19 mouse cellular contexts compared by ENCODE assay signal in genomic region chr16:71643223-71643622, GRCm38 (mm10).
DNase-seq lines count a peak whose midpoint lies in the region; ATAC-seq and TF ChIP-seq lines count a peak whose summit lies in the region.
"Had no signal": no experiment of that assay in that cellular context is flagged by ENCODE, and none has a peak within 500 bp of the region (broad histone marks: within the 10 kb centered on the region; RNA-seq: fewer than 3 reads in every experiment).

No protein-coding gene starts in this region.

- DNase-seq in cerebellum, postnatal 14 days = peak; percentile 22 to 27
- DNase-seq in cerebellum, adult 9-10 months = no peak
- DNase-seq in layer of hippocampus, adult 2 months (ENCODE audit: low spot score in 2 of 2) = peak; percentile 2 to 15
- no peak for DNase-seq in layer of hippocampus, postnatal 25 days (ENCODE audit: extremely low spot score in 1 of 2, low spot score in 1 of 2)
- peak; percentile 2 for DNase-seq in right cerebral cortex, postnatal 4 days
- no peak for DNase-seq in right cerebral cortex, postnatal 14 days
- DNase-seq: cerebellum, adult 11 months; heart, adult 11 months; kidney, postnatal 10 days; thymus, postnatal 4 days had no signal

- no peak overlapping the region for H3K27ac ChIP-seq in layer of hippocampus, adult 2 months
- H3K27ac ChIP-seq in kidney, embryonic 14.5 days (ENCODE audit: low read depth, low read length) = no peak overlapping the region
- H3K27ac ChIP-seq: embryonic facial prominence, embryonic 13.5 days; heart, embryonic 13.5 days; liver, embryonic 14.5 days; neural tube, embryonic 12.5 days had no signal

- no peak overlapping the region for H3K9ac ChIP-seq in kidney, embryonic 14.5 days (ENCODE audit: low read depth, low read length)
- H3K9ac ChIP-seq: embryonic facial prominence, embryonic 13.5 days; heart, embryonic 13.5 days; liver, embryonic 14.5 days; neural tube, embryonic 12.5 days had no signal

- H3K4me2 ChIP-seq in kidney, embryonic 14.5 days (replicated peaks; ENCODE audit: low read depth, low read length) = no peak overlapping the region
- H3K4me2 ChIP-seq: embryonic facial prominence, embryonic 13.5 days; heart, embryonic 13.5 days; neural tube, embryonic 12.5 days had no signal

- 89% methylated on average over 6 of the region's 6 CpGs for WGBS in kidney, embryonic 14.5 days

- TF ChIP-seq CTCF in layer of hippocampus, adult 2 months (conservative IDR thresholded peaks at IDR 0.05) = no peak

- no peak for ATAC-seq in kidney, embryonic 14.5 days (ENCODE audit: low FRiP score, low TSS enrichment)
- ATAC-seq in megakaryocyte, adult 5-6 weeks (ENCODE audit: poor library complexity, severe bottlenecking) = no peak
- ATAC-seq: intestine, embryonic 16.5 days; lung, postnatal 0 days had no signal

- no peaks in the 10 kb centered on the region for H3K9me3 ChIP-seq in kidney, embryonic 14.5 days (ENCODE audit: control insufficient read depth, low read length)
- H3K9me3 ChIP-seq: embryonic facial prominence, embryonic 13.5 days; heart, embryonic 13.5 days; megakaryocyte, embryonic 14.5 days; neural tube, embryonic 12.5 days had no signal

- H3K36me3 ChIP-seq in kidney, embryonic 14.5 days (ENCODE audit: control insufficient read depth, insufficient read depth, low read length) = no peaks in the 10 kb centered on the region
- H3K36me3 ChIP-seq: embryonic facial prominence, embryonic 13.5 days; heart, embryonic 13.5 days; neural tube, embryonic 12.5 days had no signal

- H3K4me3 ChIP-seq in layer of hippocampus, adult 2 months = no peak overlapping the region
- H3K4me3 ChIP-seq in kidney, embryonic 14.5 days (ENCODE audit: low read length) = no peak overlapping the region
- H3K4me3 ChIP-seq: embryonic facial prominence, embryonic 13.5 days; heart, embryonic 13.5 days; megakaryocyte, embryonic 14.5 days; neural tube, embryonic 12.5 days had no signal

- no peaks in the 10 kb centered on the region for H3K27me3 ChIP-seq in kidney, embryonic 14.5 days (ENCODE audit: control insufficient read depth, insufficient read depth, low read length)
- H3K27me3 ChIP-seq: embryonic facial prominence, embryonic 13.5 days; heart, embryonic 13.5 days; megakaryocyte, embryonic 14.5 days; neural tube, embryonic 12.5 days had no signal

- H3K4me1 ChIP-seq in kidney, embryonic 14.5 days (ENCODE audit: control insufficient read depth, insufficient read depth, low read length) = no peaks in the 10 kb centered on the region
- H3K4me1 ChIP-seq: embryonic facial prominence, embryonic 13.5 days; megakaryocyte, embryonic 14.5 days; neural tube, embryonic 12.5 days had no signal

Comparison
In these comparisons a context has a peak if more than half of its experiments do, and no peak if none do; other contexts are left out.
1. DNase-seq: peak in cerebellum, postnatal 14 days (2 of 2), layer of hippocampus, adult 2 months (2 of 2) and right cerebral cortex, postnatal 4 days (single experiment); none in cerebellum, adult 9-10 months (single experiment), layer of hippocampus, postnatal 25 days (0 of 2) and right cerebral cortex, postnatal 14 days (single experiment).